Mouse (Mus musculus): ENCODE data around the gene Gm49721.
A peak's percentile ranks its signal among the peaks of the same experiment; 100 is the strongest.
"Not testable (repeated sequence)": the region's sequence is repeated elsewhere in the genome, so short reads cannot be mapped to it uniquely, and the experiment has no call there.

Gene Gm49721

DNA sequence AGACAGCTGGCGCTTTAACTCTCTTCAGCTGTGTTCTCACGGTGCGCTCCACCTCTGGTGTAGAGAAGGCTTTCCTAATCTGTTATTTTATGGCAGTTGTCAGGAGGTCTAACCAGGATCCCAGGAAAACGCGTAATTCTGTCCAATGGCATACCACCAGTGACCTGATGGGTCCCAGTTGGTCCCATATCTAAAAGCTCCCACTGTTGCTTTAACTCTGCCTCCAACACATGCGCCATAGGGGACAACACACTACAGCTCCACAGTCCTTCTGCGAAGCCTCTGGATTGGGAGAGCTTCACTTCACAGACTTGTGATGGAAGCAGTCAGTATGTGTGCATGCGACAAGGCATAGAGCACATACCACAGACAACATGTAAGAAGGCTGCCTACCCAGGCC lies 1.4 kb downstream of the Gm49721 start:
- DNase-seq (ENCODE audit: low read depth, low spot score): not testable (repeated sequence)

GRCm38 (mm10) chr17:6986118-6986517 lies 7.4 kb downstream of the Gm49721 start:
- not testable (repeated sequence) for DNase-seq (ENCODE audit: low read depth, low spot score)

GRCm38 (mm10) chr17:6995504-6995903 lies 16.8 kb downstream of the Gm49721 start:
- DNase-seq (ENCODE audit: low read depth, low spot score): not testable (repeated sequence)

GRCm38 (mm10) chr17:6996826-6997225 lies 18.1 kb downstream of the Gm49721 start:
- DNase-seq (ENCODE audit: low read depth, low spot score): not testable (repeated sequence)

DNA sequence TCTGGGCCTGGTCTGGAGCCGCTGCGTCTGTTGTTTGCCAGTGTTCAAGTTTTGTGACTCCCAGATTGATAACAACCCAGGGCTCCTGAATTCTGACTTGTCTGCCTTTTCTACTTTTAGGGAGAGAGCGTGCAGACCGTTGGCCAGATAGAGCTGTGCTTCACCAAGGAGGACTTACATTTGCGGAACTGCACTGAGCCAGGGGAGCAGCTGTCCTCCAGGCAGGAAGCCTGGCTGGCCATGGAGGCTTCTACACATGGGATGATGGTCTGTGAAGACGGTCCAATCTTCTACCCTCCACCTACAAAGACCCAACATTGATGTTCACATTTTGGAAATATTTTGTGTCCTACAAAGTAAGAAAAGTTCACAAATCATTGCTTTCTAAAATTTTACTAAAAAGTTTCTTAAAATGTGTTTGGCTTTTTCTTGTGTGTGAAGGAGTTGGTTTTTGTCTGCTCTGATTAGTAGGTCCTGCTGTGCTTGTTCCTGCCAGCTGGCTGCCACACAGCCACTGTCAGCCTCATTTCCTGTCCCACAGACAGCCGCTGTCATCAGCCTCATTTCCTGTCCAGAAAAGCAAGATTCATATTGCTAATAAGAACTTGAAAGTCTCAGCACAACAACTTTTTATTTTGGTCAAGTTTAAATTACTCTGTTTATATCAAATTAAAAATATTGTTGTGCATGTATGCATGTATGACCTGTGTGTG lies 19.2 kb downstream of the Gm49721 start:
- DNase-seq (ENCODE audit: low read depth, low spot score): not testable (repeated sequence)

DNA sequence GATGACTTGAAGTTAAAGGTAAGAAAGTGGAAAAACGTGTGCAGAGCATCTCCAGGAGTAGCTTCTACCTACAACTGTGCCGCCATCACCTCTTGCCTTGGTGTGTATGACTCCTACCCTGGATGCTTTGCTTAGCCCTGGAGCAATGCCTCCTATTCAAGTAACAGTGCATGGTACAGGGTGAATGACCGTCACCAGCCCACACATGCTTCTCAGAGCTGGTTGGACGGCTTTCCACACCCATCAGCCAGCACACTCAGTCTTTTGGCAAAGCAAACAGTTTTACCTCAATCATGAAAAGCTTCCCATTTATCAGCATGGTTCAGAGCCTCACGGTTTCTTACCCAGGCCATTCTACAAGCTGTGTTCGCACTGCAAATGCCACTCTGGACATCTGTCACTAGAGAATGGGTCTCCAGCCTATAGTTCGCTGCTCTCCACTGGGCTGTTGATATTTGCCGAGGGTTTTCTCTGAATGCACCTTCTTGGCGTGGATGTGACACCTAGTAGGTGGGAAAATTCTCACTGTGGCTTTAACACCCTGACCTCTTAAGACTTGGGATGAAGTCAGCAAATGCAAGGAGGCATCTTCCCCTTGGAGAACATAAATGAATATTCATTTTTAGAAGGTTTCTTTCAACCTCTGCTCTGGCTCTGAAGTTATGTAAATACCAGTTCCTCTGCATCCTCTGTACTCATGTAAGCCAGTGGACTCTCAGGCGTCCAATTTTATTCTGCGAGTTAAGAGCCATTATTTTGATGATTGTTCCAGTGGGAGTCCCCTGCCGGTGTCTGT lies 23.3 kb downstream of the Gm49721 start:
- DNase-seq (ENCODE audit: low read depth, low spot score): not testable (repeated sequence)

DNA sequence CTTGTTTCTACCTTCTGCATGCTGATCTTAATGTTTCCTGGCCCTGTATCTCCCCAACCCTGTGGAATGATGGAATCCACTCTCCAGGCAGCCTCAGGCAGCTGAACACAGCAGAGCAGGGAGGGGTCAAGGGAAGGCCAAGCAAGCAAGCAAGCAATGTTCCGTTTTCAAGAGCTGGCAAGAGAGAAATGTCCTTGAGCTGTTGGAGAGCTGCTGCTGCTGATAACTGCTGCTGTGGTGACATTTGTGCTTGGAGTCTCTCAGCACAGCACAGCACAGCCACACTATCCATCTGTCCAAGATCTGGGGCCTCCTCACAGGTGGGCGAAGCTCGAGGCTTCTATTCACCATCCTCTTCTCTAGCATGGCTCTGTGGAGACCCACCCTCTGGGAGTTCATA lies 24.7 kb downstream of the Gm49721 start:
- not testable (repeated sequence) for DNase-seq (ENCODE audit: low read depth, low spot score)

DNA sequence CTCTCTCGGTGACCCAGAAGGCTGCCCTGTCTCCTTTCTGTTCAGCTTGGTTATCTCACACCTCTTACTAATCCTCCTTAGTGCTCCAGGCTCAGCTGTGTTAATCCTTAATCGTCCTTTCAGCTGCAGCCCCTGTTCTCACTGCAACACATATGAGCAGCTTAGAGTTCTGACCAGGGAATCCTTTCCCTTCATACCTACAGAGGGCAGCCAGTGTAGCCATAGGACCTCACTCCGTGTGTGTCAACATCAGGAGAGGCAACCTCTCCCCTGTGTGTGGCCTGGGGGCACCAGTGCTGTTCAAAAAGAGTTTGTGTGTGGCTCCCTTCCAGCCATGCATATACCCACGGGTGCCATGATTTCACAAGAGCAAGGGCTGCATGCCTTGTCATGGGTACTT lies 26.9 kb downstream of the Gm49721 start:
- not testable (repeated sequence) for DNase-seq (ENCODE audit: low read depth, low spot score)

- DNase-seq (ENCODE audit: low read depth, low spot score): not testable (repeated sequence)
These were observed 30.2 kb downstream of the Gm49721 start for GRCm38 (mm10) chr17:7008885-7009284.

GRCm38 (mm10) chr17:7009440-7009839 lies 30.7 kb downstream of the Gm49721 start:
- not testable (repeated sequence) for DNase-seq (ENCODE audit: low read depth, low spot score)

DNA sequence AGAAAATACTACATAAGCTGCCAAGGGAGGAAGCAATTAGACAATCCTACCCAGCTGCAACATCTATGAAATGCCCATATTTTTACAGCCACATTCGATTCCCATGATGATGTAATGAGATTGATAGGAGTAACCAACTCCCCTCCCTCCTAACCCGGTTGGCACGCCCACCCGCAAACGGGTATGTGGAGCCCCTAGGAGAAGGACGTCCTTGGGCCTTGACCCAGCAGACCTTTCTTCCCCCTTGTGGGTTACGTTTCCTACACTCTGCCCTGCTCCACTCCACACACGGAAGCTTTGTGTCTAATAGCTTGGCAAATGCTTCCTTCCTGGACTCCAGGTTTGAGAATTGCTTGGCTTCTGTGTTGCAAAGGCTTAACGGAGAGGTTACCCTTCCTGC lies 31.2 kb downstream of the Gm49721 start:
- DNase-seq (ENCODE audit: low read depth, low spot score): not testable (repeated sequence)

GRCm38 (mm10) chr17:7014190-7014589 lies 35.5 kb downstream of the Gm49721 start:
- not testable (repeated sequence) for DNase-seq (ENCODE audit: low read depth, low spot score)

- DNase-seq (ENCODE audit: low read depth, low spot score): not testable (repeated sequence)
These were observed 46.6 kb downstream of the Gm49721 start, which contains the start of gene Gm1604a for GRCm38 (mm10) chr17:7025257-7025656. TSS of gene Gm1604a (plus strand) at chr17:7025568.

DNA sequence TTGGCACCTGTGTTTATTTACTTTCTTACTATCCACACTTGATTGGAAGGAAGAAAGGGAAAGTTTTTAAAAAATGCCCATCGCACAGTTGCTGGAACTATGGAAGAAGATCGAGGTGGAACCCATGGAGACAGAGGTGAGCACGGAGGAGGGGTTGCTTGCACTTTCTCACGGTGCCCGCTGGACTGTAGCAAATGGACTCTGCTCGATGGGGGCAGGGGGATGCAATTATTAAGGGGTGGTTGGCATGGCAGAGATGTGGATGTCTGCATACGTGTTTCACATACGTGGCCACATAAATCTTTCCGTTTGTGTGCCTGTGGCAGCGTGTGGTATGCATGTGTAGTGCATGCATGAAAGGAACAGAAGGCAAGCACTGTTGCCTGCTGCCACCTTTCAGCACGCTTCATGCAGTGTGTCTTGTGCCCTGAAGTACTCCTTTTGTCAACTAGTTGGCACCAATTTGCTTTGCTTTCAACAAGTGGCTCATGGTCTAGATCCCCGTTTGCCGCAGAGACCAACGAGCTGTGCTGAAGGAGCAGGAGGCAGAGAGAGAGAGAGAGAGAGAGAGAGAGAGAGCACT lies 47.2 kb downstream of the Gm49721 start:
- not testable (repeated sequence) for DNase-seq (ENCODE audit: low read depth, low spot score)

DNA sequence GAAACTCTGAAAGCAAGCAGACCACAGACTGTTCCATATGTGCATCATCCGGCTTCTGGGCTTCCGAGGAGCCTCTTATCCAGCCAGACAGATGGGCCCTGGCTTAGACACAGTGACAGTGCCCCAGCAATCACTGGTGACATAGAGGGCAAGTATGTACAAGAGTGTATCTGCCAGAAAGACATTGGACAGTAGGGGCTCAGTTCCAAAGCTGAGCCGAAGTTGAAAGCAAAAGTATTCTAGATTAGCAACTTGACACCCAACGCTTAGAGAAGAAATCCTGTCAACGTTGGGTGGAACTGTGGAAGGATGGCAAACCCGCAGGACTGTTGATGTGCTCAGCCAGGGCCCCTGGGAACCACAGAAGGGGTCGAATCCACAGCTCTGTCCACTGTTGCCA lies 51.5 kb downstream of the Gm49721 start:
- not testable (repeated sequence) for DNase-seq (ENCODE audit: low read depth, low spot score)

DNA sequence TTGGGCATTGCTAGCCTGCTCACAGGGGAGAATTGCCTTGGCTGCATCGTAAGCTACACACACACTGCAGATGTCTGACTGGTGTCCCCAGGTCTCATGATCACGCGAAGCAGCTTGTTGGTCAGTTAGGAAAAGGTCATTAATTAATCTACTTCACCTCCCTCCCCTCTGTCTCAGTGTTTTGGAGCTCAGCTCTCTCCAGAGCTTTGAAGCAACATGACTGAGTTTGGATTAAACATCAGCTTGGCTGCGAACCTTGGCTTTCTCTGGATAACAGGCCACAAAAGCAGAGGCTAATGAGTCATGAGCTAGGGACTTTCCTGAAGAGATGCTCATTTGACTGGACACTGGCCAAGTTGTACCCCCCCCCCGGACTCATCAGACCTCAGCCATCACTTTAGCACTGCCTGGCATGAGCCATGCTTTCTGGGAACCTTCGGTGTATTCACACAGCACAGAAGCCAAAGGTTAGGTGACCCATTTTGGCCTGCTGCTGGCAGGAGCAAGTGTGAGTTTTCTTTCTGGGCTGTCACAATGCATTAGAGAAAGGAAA lies 52.0 kb downstream of the Gm49721 start:
- not testable (repeated sequence) for DNase-seq (ENCODE audit: low read depth, low spot score)

GRCm38 (mm10) chr17:7033192-7034166 lies 54.8 kb downstream of the Gm49721 start:
- DNase-seq (ENCODE audit: low read depth, low spot score): not testable (repeated sequence)

GRCm38 (mm10) chr17:7068997-7069539 lies 90.4 kb downstream of the Gm49721 start:
- DNase-seq (ENCODE audit: low read depth, low spot score): not testable (repeated sequence)

- not testable (repeated sequence) for DNase-seq (ENCODE audit: low read depth, low spot score)
These were observed 91.0 kb downstream of the Gm49721 start for GRCm38 (mm10) chr17:7069561-7070240.

DNA sequence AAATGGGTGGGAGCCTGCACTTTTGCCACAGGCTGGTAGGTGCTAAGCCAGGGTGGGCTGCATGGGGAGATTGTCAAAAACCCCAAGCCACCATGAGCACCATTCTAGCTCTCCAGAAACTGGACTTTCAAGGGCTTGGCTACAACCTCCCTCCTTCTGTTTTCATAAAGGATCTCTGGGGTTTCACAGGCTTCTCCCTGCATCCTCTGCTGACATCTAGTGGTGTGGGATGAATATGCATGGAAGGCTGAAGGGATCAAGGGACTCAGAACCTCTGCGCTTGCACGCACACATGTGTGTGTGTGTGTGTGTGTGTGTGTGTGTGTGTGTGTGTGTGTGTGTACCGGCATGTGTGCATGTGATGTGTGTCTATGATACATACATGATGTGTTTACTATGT lies 95.8 kb downstream of the Gm49721 start:
- peak; percentile 0 for DNase-seq (ENCODE audit: low read depth, low spot score)

Measured in mesoderm, embryonic 11.5 days (tissue).